Mouse (Mus musculus) right cerebral cortex, adult 2 months (tissue): ENCODE results near the gene Nup160.

Experiments
- DNase-seq, 2 experiments: peaks; one replicate each; pipeline ENCODE4 v3.0.0; 2021 to 2022; ENCODE audit warnings: low spot score in 2 of 2

Nup160 gene

DNA sequence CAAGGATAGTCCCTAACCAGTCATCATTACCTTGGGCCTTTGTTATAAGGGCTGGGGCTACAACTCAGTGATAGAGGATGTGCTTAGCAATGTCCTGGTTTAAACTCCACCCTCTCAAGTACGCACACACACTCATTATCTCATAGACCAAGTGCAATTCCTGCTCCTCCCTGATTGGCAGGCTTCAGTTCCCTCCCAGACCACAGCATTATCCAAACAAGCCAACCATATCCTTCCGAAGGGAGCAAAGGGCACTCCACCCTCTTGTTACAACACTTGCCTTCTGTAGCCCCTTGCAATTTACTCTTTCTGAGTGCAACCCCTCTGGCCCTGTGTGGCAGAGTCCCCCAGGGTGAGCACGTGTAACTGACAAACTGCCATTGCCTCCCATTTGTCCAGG lies 15.6 kb upstream of the Nup160 start:
- no peak for DNase-seq

DNA sequence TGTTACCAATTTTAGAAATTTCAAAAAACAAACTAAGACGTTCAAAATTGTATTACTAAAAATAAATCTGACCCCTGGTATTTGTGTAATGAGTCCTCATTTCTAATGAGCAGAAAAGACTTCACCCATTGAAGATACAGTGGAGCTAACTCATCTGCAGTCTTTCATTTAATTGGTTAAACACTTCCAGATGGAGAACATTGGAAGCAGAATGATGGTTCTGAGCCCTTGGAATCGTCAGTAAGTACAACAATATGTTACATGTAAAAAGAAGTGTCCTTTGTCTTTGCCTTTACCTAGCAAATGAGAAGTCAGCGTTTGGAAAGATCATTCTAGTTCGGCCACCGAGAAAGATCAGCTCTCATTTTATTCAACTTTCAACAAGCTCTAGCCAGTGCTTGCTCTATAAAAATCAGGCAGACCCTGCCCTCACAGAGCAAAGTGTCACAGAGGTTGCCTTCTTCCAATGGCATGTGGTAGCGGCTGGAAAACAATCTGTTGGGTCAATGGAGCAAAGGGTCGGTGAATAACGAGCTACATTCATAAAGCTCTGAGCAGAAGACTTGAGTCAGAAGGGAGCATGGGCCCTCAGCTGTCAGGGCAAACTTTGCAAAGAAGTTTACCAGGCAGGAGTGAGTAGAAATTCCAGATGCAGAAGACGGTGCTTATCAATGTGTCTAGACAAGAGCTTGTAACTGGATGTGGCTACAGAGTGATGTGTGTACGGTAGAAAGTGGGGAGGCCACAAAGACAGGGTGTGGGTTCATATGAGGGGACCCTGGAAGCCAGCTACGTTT lies 10.2 kb upstream of the Nup160 start:
- peak in 1 of 2 experiments; percentile 6 for DNase-seq

DNA sequence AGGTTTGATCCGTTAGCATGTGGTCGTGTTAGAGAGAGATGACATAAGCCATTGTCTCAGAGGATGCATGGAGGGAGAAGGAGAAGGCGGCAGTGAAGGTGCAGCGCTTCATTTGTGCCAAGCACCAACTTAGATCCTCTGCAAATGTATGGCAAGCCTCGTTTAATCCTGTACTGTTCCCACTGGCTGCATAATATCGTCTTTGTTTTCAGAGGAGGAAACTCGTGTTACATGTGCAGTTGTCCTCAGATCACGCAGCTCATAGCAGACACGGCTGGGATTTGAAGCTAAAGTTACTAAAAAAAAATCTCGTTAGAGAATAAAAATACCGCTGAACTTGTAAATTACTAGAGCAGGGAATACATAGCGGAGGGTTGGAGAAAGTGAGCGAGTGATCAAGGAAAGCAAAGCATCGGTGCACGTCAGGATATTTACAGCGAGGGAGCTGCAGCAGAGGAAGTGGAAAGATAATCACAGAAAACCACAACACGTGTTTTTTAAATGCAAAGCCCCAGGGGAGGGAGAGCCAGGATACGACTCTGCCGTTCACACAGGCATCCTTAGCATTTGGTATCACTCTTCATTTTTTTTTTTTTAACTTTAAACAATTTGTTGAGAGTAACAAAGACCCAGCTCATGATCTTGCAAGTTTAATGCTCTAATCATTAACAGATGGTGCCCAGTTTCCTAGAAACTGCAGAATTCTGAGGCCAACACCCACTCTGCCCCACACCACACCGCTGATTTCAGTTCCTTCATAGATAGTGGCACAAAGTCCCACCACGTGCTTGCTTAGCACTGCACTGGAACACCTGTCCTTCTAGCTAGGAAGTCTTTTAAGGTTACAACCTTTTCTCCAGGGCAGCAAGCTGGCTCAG lies 9.4 kb upstream of the Nup160 start:
- peak; percentile 27 to 29 for DNase-seq

GRCm38 (mm10) chr2:90670343-90670742 lies 6.7 kb upstream of the Nup160 start:
- no peak for DNase-seq

- no peak for DNase-seq
These were observed 3.7 kb upstream of the Nup160 start for GRCm38 (mm10) chr2:90673339-90673738.

DNA sequence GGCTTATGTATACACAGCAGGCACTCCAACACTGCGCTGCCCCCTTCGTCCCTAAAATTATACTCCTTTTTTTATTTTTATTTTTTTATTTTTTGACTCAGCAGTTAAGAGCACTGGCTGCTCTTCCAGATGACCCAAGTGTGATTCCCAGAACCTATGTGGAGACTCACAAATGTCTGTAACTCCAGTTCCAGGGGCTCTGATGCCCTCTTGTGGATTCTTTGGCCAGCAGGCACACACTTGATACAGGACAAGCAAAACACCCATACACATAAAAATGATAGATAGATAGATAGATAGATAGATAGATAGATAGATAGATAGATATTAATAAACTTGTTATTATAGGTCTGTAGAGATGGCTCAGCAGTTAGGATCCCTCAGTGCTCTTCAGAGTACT lies 2.5 kb upstream of the Nup160 start:
- no peak for DNase-seq

DNA sequence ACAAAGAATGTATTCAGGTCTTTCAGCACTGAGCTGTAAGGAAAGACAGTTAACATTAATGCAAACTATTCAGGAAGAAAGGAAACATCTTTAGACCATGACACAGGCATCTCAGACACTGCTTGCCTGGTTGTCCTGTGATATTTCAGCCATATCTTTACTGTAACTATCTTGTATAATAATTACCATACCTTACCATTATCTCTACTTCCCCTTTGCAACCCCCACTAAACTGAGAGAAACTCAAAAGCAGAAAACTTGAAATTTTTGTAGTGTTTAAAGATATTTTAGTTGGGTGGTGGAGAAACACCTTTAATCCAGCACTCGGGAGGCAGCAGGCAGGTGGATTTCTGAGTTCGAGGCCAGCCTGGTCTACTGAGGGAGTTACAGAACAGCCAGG lies 1.5 kb upstream of the Nup160 start:
- DNase-seq: no peak

DNA sequence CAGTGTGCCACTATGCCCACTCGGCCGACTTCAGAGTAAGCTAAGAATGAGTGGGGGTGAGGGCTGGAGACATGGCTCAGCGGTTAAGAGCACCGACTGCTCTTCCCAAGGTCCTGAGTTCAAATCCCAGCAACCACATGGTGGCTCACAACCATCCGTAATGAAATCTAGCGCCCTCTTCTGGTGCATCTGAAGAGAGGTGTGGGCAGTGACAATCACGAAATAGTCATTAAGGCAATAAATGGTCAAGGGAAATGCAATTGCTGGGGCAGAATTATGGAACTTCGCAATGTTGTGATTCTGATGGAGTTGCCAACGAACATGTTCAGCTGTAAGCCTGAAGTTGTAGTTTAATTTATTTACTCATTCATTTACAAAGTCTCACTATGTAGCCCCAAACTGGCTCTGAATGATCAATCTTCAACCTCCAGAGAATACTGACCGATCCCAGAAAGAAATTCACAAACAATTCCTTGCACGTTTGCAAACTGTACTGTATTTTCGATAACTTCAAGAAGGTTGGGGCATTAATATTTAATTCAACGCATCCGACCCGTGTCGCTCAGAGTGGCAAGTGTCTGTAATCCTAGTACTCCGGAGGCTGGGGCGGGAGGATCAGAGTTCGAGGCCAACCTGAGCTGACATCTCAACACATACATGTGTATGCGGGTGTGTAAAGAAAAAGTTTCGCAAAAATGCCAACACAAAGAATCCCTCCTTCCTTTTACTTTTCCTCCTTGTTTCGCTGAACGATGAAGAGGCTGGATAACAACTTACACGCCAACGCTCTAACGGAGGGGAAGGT lies 1.4 kb downstream of the Nup160 start:
- DNase-seq: no peak

DNA sequence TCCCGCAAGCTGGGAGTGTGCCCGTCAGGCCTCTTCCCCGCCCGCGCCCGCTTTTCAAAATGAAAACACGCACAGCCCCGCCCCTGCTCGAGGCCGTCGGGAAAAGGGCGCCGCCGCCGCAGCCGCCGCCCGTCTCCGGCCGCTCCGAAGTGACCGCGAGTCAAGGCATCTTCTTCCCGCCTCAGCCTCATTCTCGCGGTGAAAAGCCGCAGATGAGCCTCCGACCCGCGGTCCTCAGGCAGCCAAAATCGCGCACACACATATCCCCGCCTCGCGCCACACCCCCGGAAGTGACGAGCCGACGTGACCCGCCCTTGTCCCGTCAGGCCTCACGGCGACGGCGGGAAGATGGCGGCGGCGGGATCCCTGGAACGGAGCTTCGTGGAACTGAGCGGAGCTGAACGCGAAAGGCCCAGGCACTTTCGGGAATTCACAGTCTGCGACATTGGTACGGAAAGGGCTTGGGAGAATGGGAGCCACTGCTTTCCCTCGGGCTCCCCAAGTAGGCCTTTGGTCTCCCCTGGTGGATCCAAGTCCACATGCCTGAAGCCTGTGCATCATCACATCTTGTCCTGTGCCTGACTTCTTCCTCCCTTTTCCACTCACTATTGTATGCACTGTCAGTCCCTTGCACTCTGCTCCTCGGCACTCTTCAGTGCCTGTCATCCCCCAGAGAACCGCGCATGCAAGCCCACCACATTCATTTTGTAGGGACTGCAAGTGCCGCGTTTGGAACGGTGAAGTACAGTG lies 2.2 kb downstream of the Nup160 start:
- DNase-seq: peak; percentile 92 to 93

DNA sequence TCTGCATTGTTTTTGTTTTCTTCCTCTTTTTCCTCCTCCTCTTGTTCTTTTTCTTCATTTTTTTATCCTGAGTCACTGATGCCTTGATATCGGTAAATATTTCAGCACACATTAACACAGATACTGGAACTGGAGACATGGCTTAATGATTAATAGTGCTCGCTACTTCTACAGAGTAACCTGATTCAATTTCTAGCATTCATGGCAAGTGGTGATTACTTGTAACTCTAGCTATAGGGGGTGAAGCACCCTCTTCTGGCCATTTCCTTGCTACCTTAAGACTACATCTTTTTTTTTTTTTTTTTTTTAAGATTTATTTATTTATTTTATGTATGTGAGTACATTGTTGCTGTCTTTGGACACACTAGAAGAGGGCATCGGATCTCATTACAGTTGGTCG lies 23.9 kb downstream of the Nup160 start:
- DNase-seq: no peak

DNA sequence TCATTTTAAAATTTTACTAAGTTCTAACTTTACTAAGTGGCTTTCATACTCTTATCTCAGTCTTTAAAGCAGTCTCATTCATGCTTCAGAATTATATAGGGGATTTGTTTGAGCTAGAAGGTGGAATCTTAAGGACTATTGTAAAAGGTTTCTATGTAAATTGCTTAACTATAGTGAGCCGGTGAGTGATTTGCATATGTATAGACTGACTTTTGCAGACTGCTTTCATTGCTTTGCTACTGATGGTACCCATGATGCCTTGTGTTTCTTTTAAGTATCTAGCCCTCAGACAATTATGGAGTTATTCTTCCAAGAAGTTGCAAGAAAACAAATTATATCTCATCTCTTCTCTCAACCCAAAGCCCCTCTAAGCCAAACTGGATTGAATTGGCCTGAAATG lies 31.5 kb downstream of the Nup160 start:
- no peak for DNase-seq

GRCm38 (mm10) chr2:90715555-90716092 lies 38.6 kb downstream of the Nup160 start:
- DNase-seq: no peak

DNA sequence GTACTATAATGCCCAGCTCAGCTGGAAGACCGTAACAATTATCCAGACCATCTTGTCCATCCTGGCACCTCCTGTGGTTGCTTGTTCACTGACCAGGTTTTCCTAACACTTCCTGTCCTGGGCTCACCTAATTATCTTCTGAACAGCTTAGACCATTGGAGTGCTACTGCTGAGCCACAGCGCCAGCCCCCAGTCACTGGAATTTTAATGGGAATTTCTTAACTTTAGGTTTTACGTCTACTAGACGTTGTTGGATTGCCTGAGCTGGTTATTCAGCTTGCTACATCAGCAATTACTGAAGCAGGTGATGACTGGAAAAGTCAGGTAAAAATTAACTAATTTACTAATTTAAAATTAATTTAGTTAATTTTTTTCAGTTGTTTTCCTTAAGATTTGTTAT lies 40.4 kb downstream of the Nup160 start:
- no peak for DNase-seq

- no peak for DNase-seq
These were observed 40.9 kb downstream of the Nup160 start for GRCm38 (mm10) chr2:90717948-90718347.

DNA sequence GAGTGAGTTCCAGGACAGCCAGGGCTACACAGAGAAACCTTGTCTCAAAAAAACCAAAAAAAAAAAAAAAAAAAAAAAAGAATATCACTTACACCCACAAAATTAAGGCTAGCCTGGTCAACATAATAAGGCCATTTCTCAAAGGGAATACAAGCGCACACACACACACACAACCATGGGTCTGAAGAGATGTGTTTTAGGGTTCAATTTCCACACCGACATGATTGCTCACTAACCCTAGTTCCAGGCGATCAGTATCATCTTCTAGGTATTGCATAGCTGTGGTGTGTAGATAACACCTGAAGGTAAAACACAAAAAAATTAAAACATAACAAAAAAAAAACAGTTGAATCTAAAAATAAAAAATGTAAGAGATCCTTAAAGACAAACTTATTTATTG lies 49.8 kb downstream of the Nup160 start:
- no peak for DNase-seq

DNA sequence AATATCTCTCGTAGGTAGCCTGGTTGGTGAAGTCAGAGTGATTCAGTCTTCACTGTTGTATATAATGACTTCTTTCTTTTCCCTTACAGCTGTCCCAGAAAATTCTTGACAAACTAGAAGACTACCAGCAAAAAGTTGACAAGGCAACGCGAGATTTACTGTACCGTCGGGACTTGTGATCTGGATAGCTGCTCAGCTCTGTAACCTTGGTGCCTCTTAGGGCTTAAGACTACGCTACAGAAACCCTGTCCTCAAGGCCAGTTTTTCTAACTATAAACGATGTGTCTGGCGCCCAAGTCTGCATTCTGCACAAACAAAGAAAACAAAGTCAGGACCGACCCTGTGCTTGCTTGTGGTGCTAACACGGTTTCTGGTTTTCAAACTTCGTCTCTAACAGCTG lies 58.3 kb downstream of the Nup160 start:
- no peak for DNase-seq

DNA sequence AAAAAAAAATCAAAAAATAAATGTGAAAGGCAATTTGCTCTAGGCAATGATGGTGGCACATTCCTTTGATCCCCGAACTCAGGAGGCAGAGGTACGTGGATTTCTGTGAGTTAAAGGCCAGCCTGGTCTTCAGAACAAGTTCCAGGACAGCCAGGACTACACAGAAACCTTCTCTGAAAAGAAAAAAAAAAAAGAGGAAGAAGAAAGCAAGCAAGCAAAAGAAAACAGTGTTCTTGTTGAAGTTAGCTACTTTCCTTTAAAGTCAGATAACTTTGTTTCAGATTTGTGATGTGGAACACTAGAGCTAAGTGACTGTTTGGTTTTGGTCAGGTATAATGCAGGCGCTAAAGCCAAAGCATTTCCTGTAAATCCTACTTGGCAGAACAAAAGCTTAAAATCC lies 61.8 kb downstream of the Nup160 start:
- DNase-seq: no peak

GRCm38 (mm10) chr2:90739327-90739726 lies 62.3 kb downstream of the Nup160 start:
- no peak for DNase-seq

GRCm38 (mm10) chr2:90739921-90740320 lies 62.9 kb downstream of the Nup160 start:
- DNase-seq: no peak

- no peak for DNase-seq
These were observed 67.5 kb downstream of the Nup160 start for GRCm38 (mm10) chr2:90744285-90745052.
